In genomic region chr7:98806961-98807360, GRCm38 (mm10) we compare ENCODE assay signal across 23 mouse cellular contexts. TPM values are rescaled to one million over a fixed set of nuclear protein-coding genes. Genes with fewer than 3 reads are reported as not detected.
DNase-seq lines count a peak whose midpoint lies in the region; ATAC-seq lines count a peak whose summit lies in the region.
"Had no signal": no experiment of that assay in that cellular context is flagged by ENCODE, and none has a peak within 500 bp of the region (broad histone marks: within the 10 kb centered on the region; RNA-seq: fewer than 3 reads in every experiment).

No protein-coding gene starts in this region.

- H3K36me3 ChIP-seq in kidney, embryonic 14.5 days (ENCODE audit: control insufficient read depth, insufficient read depth, low read length), result no peaks in the 10 kb centered on the region
- H3K36me3 ChIP-seq in kidney, embryonic 16.5 days (ENCODE audit: insufficient read depth, low read length), result no peaks in the 10 kb centered on the region
- H3K36me3 ChIP-seq: embryonic facial prominence, embryonic 10.5 days; embryonic facial prominence, embryonic 12.5 days; forebrain, embryonic 15.5 days; G1E had no signal

- H3K27me3 ChIP-seq in kidney, embryonic 14.5 days (ENCODE audit: control insufficient read depth, insufficient read depth, low read length), result no peaks in the 10 kb centered on the region; the same call in 1 of the 2 replicates
- H3K27me3 ChIP-seq in kidney, embryonic 16.5 days (ENCODE audit: insufficient read depth, low read length), result no peaks in the 10 kb centered on the region
- H3K27me3 ChIP-seq: embryonic facial prominence, embryonic 12.5 days; forebrain, embryonic 13.5 days; forebrain, embryonic 15.5 days; Patski had no signal

- peak; percentile 38 for DNase-seq in adrenal gland, postnatal 10 days
- DNase-seq in adrenal gland, adult 18-20 months (ENCODE audit: low spot score in 2 of 2), result no peak
- DNase-seq in kidney, adult 18-20 months, result peak; percentile 30
- DNase-seq in kidney, adult 9 months, result peak; percentile 41
- DNase-seq in kidney, postnatal 10 days, result no peak
- peak; percentile 14 to 66 for DNase-seq in kidney, postnatal 36 days
- DNase-seq: adrenal gland, adult 2 months; adrenal gland, postnatal 14 days; B cell, adult 2 months; cerebellum, adult 11-12 months; cerebellum, adult 2 months; cerebellum, adult 9-10 months; cerebellum, postnatal 25 days had no signal

- no peak for ATAC-seq in kidney, embryonic 14.5 days (ENCODE audit: low FRiP score, low TSS enrichment)
- ATAC-seq in kidney, embryonic 16.5 days (ENCODE audit: low FRiP score, low TSS enrichment), result no peak
- ATAC-seq: activated CD4-positive, CD25-positive, alpha-beta regulatory T cell, adult 4 months; CD4-positive, CD25-positive, alpha-beta regulatory T cell, adult 4 months; forebrain, embryonic 13.5 days; forebrain, embryonic 15.5 days; Patski had no signal

- no peak overlapping the region for H3K4me3 ChIP-seq in kidney, embryonic 14.5 days (ENCODE audit: low read length)
- no peak overlapping the region for H3K4me3 ChIP-seq in kidney, embryonic 16.5 days (ENCODE audit: low read length)
- H3K4me3 ChIP-seq: embryonic facial prominence, embryonic 10.5 days; embryonic facial prominence, embryonic 12.5 days; forebrain, embryonic 13.5 days; forebrain, embryonic 15.5 days had no signal

- no peak overlapping the region for H3K27ac ChIP-seq in kidney, embryonic 14.5 days (ENCODE audit: low read depth, low read length)
- H3K27ac ChIP-seq in kidney, embryonic 16.5 days (ENCODE audit: low read length), result no peak overlapping the region
- H3K27ac ChIP-seq: embryonic facial prominence, embryonic 10.5 days; embryonic facial prominence, embryonic 12.5 days; forebrain, embryonic 13.5 days; forebrain, embryonic 15.5 days had no signal

- H3K4me1 ChIP-seq in kidney, embryonic 14.5 days (ENCODE audit: control insufficient read depth, insufficient read depth, low read length), result peaks cover 11% of the 10 kb centered on the region; the same call in 1 of the 2 replicates
- H3K4me1 ChIP-seq in kidney, embryonic 16.5 days (ENCODE audit: insufficient read depth, low read length), result peaks cover 11% of the 10 kb centered on the region
- H3K4me1 ChIP-seq: forebrain, embryonic 13.5 days had no signal

- no peaks in the 10 kb centered on the region for H3K9me3 ChIP-seq in kidney, embryonic 14.5 days (ENCODE audit: control insufficient read depth, low read length)
- no peaks in the 10 kb centered on the region for H3K9me3 ChIP-seq in kidney, embryonic 16.5 days (ENCODE audit: low read length)
- H3K9me3 ChIP-seq: embryonic facial prominence, embryonic 10.5 days; embryonic facial prominence, embryonic 12.5 days; forebrain, embryonic 15.5 days; G1E had no signal

- WGBS in kidney, embryonic 14.5 days, result 76% methylated on average over 3 of the region's 3 CpGs
- WGBS in kidney, embryonic 16.5 days, result 74% methylated on average over 3 of the region's 3 CpGs

- no peak overlapping the region for H3K4me2 ChIP-seq in kidney, embryonic 14.5 days (replicated peaks; ENCODE audit: low read depth, low read length)
- H3K4me2 ChIP-seq in kidney, embryonic 16.5 days (replicated peaks; ENCODE audit: low read depth, low read length), result no peak overlapping the region
- H3K4me2 ChIP-seq: embryonic facial prominence, embryonic 12.5 days; forebrain, embryonic 13.5 days; forebrain, embryonic 15.5 days had no signal

- no peak overlapping the region for H3K9ac ChIP-seq in kidney, embryonic 14.5 days (ENCODE audit: low read depth, low read length)
- no peak overlapping the region for H3K9ac ChIP-seq in kidney, embryonic 16.5 days (replicated peaks; ENCODE audit: low read length)
- H3K9ac ChIP-seq: embryonic facial prominence, embryonic 12.5 days; forebrain, embryonic 13.5 days; forebrain, embryonic 15.5 days had no signal

RNA-seq across cellular contexts. Expression of gene Wnt11, which starts 28.0 kb away (rescaled TPM):
- total RNA-seq in adrenal gland, postnatal 10 days (2021), result 1 to 10 TPM; 6.4 to 6.5 TPM
- total RNA-seq in adrenal gland, adult 18-20 months (2021), result 1 to 10 TPM in 1 of 2 experiments, under 1 TPM in 1; 0.86 to 3.8 TPM
- 41.6 and 45.3 TPM in 2 replicates for polyA plus RNA-seq in kidney, embryonic 14.5 days (2014; fragmentation: Nextera tagmentation; extraction: Ambion mirVana)
- 32.4 and 33.3 TPM in 2 replicates for polyA plus RNA-seq in kidney, embryonic 16.5 days (2015; fragmentation: Nextera tagmentation; extraction: Ambion mirVana)
- total RNA-seq: G1E had no signal
- polyA plus RNA-seq: activated CD4-positive, CD25-positive, alpha-beta regulatory T cell, adult 4 months; CD4-positive, CD25-positive, alpha-beta regulatory T cell, adult 4 months; G1E had no signal

Comparison
In these comparisons a context has a peak if more than half of its experiments do, and no peak if none do; other contexts are left out.
1. DNase-seq: peak in adrenal gland, postnatal 10 days (single experiment), kidney, adult 18-20 months (single experiment), kidney, adult 9 months (single experiment) and kidney, postnatal 36 days (2 of 2); none in adrenal gland, adult 18-20 months (0 of 2) and kidney, postnatal 10 days (single experiment).